Mouse (Mus musculus): ENCODE data around the gene Pnkp.

Pnkp gene

GRCm38 (mm10) chr7:44851625-44852234 is 5.2 kb upstream of the Pnkp start:
- in situ Hi-C loops (cut with MboI, MseI), result loop anchor here in 1 of 2 experiments (5.0 to 10.0 kb wide), 6 partner anchors 104 to 1057 kb away; partner anchors contain the start of genes Fam83e, Klk8, Klk9 and Nr1h2

DNA sequence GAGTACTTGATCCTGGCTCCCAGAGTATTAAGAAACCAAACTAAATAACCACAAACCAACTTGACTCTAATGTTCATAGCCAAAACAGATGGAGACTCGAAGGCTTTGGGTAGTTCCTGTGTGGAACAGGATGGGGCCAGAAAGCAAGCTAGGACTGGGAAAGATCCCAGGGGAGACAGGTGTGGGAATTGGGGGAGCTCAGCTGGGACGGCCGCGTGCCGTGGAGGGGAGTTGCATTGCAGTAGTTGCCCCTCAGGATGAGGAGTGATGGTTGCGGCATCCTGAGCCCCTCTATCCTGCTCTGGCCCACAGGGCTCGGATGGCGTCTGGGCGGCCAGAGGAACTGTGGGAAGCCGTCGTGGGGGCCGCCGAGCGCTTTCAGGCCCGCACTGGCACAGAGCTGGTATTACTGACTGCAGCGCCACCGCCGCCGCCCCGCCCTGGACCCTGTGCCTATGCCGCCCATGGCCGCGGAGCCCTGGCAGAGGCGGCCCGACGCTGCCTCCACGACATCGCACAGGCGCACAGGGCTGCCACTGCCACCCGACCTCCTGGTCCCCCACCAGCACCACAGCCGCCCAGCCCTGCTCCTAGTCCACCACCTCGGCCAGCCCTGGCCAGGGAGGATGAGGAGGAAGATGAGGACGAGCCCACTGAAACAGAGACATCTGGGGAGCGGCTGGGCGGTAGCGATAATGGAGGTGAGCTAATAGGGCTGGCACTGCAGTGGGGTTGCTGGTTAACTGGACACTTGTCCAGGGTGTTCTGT is 4.5 kb upstream of the Pnkp start:
- in situ Hi-C loops (cut with MboI, MseI), result loop anchor here in 1 of 2 experiments (5.0 to 10.0 kb wide), 6 partner anchors 105 to 1058 kb away; partner anchors contain the start of genes Fam83e, Klk8, Klk9 and Nr1h2

GRCm38 (mm10) chr7:44853065-44853464 is 3.9 kb upstream of the Pnkp start:
- in situ Hi-C loops (cut with MboI, MseI), result loop anchor here in 1 of 2 experiments (5.0 to 10.0 kb wide), 6 partner anchors 106 to 1058 kb away; partner anchors contain the start of genes Fam83e, Klk8, Klk9 and Nr1h2

DNA sequence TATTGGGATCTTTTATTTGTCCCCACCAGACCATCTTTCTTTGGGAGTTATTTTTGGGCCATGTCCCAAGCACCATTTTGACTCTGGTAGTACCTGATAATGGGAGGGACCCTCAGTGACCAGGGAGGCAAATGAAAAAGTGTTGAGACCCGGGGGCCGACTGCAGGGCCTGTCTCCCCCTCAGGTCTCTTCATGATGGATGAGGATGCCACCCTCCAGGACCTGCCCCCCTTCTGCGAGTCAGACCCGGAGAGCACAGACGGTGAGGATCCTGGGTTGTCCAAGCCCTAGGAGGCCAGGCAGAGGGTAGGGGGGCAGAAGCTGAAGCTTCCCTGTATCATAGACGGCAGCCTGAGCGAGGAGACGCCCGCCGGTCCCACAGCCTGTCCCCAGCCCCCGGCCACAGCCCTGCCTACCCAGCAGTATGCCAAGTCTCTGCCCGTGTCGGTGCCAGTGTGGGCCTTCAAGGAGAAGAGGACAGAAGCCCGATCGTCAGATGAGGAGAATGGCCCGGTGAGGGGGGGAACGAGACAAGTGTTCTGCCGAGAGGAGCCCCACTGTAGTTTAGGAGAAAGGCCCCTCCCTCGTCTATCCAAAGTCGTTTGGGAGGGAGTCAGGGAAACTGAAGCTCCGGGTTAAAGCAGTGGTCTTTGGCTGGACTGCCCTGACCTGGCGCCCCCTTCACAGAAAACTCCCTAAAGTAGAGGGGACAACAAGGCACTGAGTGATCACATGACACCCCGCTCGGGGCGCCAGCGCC is 3.2 kb upstream of the Pnkp start:
- in situ Hi-C loops (cut with MboI, MseI), result loop anchor here in 1 of 2 experiments (5.0 to 10.0 kb wide), 6 partner anchors 106 to 1059 kb away; partner anchors contain the start of genes Fam83e, Klk8, Klk9 and Nr1h2

GRCm38 (mm10) chr7:44854356-44855031 is 2.4 kb upstream of the Pnkp start:
- in situ Hi-C loops (cut with MboI, MseI), result loop anchor here in 1 of 2 experiments (5.0 to 10.0 kb wide), 6 partner anchors 107 to 1060 kb away; partner anchors contain the start of genes Fam83e, Klk8, Klk9 and Nr1h2

DNA sequence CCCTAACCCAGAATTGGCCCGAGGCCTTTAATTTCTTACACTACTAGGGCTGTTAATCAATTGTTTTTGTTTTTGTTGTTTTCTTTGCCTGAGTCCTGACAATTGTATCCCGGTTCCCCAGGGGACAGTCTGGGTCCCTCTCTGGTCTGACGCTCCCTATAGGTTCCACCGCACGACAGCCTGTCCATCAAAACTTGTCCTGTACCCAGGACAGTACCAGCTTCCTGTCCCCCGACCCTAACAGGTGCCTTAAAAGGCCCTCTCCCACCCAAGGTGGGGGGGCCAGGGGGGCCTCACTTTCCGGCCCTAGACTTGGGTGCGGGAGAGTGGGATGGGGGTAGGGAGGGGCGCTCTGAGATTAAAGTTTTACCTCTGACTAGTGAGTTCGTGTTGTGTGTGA is 1.9 kb upstream of the Pnkp start:
- in situ Hi-C loops (cut with MboI, MseI), result loop anchor here in 1 of 2 experiments (10.0 kb wide), 2 partner anchors 670 to 1060 kb away; partner anchors contain the start of genes Klk8, Klk9, Plekha4 and Ppp1r15a

- in situ Hi-C loops (cut with MboI, MseI), result loop anchor here in 1 of 2 experiments (10.0 kb wide), 2 partner anchors 668 to 1062 kb away; partner anchors contain the start of genes Klk8, Klk9, Plekha4 and Ppp1r15a
These were observed 548 bp upstream of the Pnkp start for GRCm38 (mm10) chr7:44856265-44856916.

- in situ Hi-C loops (cut with MboI, MseI), result loop anchor here in 1 of 2 experiments (10.0 kb wide), 2 partner anchors 667 to 1063 kb away; partner anchors contain the start of genes Klk8, Klk9, Plekha4 and Ppp1r15a
These were observed 966 bp downstream of the Pnkp start for GRCm38 (mm10) chr7:44857905-44858304.

DNA sequence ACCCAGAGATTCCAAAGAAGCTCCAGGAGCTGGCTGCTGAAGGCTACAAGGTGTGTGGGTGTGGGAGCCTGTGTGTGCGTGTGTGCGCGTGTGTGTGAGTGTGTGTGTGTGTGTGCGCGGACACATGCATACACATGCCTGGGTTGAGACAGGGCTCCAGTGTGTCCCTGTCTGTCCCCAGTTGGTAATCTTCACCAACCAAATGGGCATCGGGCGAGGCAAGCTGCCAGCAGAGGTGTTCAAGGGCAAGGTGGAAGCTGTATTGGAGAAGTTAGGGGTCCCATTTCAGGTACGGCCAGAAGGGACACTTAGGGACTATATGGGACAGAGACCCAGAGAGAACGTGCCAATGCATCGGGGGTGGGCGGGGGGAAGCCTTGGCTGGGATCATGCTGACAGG is 3.0 kb downstream of the Pnkp start:
- in situ Hi-C loops (cut with MboI, MseI), result loop anchor here in 1 of 2 experiments (10.0 kb wide), 2 partner anchors 665 to 1065 kb away; partner anchors contain the start of genes Klk8, Klk9, Plekha4 and Ppp1r15a

GRCm38 (mm10) chr7:44860576-44861428 is 3.9 kb downstream of the Pnkp start:
- in situ Hi-C loops (cut with MboI, MseI), result no loop called here

DNA sequence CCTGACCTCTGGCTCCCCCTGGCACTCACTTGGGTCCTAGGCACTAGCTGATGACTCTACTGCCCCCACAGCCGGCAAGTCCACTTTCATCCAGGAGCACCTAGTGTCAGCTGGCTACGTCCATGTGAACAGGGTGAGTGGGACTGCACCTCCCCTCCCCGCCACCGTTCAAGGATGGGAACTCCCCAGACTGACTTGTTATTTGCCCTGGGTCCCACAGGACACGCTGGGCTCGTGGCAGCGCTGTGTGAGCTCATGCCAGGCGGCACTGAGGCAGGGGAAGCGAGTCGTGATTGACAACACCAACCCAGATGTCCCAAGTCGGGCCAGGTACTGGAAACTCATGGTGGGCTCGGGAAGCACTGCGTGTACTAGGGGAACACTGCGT is 4.5 kb downstream of the Pnkp start:
- in situ Hi-C loops (cut with MboI, MseI), result no loop called here

DNA sequence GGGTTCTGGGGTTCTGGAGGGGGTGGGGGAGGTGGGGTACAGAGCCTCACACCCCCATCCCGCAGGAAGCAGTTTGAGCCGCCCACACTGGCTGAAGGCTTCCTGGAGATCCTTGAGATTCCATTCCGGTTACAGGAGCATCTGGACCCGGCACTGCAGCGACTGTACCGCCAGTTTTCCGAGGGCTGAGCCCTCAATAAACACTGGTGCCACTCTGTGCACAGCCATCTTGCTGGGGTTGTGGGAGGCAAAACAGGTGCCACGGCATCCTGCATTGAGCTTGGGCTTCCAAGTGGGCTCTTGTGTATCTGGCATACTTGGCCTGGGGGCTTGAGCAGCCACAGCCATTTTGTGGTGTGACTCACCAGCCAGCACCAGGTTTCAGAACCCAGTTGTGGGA is 5.5 kb downstream of the Pnkp start:
- in situ Hi-C loops (cut with MboI, MseI), result no loop called here

DNA sequence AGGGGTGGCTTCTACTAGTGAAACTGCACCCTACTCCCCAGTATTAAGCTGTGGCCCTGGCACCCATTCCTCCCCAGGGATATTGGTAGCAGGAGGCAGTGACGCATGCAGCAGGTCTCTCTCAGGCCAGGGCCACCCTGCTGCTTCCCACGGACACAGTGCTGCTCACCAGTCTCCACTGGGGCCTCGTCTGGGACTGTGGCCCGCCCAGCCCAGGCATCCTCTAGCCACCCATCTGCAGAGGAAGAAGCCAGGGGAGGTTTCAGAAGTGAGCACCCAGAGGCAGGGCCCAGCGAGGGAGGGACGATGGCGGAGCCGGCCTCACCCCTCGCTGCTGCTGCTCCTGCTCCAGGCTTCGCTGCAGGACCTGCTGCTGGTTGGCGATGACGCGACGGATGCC is 6.3 kb downstream of the Pnkp start:
- in situ Hi-C loops (cut with MboI, MseI), result no loop called here

DNA sequence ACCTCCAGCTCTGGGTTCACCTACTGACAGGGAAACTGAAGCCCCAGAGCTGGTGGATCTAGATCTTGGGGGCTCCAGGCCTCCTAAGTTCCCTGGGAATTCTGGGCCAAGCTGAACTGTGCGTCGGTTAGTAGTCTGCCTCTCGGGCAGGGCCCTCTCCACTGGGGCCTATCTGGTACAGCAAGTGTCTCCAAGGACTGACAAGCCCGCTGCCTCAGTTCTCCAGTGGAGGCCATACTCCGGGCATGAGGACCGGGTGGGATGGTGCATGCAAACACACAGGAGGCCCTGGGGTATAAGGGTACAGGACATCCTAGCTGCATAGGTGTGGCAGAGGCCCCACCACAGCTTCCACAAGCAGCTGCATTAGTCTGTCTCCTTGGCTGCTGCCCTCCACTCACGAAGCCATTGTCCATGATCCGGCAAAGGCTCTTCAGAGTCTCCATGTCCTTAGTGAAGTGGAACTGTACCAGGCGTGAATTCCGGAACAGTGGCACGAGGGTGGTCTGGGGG is 7.1 kb downstream of the Pnkp start:
- in situ Hi-C loops (cut with MboI, MseI), result no loop called here

DNA sequence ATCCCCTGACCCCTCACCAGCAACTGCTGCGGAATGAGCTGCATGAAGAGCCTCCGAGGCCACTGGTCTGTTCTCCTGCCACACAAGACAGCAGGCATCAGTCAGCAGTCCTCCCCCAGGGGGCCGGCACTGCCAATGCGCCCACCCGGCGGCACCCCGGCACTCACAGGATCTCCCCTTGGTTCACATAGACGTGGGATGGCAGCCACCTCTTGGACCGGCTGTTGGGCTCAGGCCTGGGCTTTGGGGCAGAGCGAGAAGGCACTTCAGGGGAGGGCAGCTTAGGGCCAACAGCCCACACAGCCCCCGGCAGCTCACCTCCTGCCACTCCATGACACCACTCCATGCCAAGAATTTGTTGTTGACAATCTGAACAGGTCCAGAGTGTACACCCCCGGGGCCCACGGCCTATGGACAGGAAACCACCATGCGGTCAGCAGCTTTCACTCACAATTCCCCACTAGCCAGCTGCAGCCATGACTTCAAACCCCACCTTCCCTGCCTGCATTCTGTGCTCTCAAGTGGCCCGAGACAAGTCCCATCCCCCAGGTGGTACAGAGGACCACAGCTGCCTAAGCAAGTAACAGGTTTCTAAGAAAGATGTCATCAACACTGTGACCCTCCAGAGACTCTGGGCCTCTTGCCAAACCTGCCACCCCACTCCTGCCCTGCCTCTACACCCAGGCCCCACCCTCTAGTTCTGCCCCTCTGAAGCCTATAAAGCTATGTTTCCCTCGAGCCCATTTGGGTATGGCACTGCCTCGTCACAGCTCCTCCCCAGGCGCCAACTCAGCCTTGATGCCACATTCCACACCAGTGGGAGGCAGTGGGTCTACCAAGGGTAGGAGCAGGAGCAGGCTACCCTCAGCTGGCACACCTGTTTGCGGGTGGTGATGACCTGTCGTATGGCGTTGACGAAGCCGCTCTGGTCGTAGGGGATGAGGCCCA is 7.9 kb downstream of the Pnkp start:
- in situ Hi-C loops (cut with MboI, MseI), result no loop called here

- in situ Hi-C loops (cut with MboI, MseI), result no loop called here
These were observed 9.5 kb downstream of the Pnkp start for GRCm38 (mm10) chr7:44866276-44867009.

All from T-helper 17 cell (primary cell).